Mouse (Mus musculus): ENCODE measurements around the gene Rspo4.

- TF ChIP-seq POLR2A (IDR thresholded peaks at IDR 0.05; ENCODE audit: control insufficient read depth, extremely low read depth, insufficient read depth, low read length, poor library complexity) (no peak), CTCF (IDR thresholded peaks at IDR 0.05; ENCODE audit: borderline replicate concordance, control insufficient read depth, extremely low read depth, insufficient read depth, low read length, poor library complexity) (no peak)
Measured at GRCm38 (mm10) chr2:151894209-151894980, 51.7 kb downstream of the Rspo4 start.
